Mouse (Mus musculus) 3134 (cell line): Measurements from ENCODE around the gene Vmn1r184.
"Not testable (repeated sequence)": the region's sequence is repeated elsewhere in the genome, so short reads cannot be mapped to it uniquely, and the experiment has no call there.

Experiments used
- DNase-seq: peaks from one replicate; pipeline ENCODE4 v3.0.0-alpha.2; 2011; ENCODE audit warnings: low spot score; ENCODE audit not compliant: insufficient read length; ENCODE audit errors: extremely low read depth

Gene Vmn1r184

DNA sequence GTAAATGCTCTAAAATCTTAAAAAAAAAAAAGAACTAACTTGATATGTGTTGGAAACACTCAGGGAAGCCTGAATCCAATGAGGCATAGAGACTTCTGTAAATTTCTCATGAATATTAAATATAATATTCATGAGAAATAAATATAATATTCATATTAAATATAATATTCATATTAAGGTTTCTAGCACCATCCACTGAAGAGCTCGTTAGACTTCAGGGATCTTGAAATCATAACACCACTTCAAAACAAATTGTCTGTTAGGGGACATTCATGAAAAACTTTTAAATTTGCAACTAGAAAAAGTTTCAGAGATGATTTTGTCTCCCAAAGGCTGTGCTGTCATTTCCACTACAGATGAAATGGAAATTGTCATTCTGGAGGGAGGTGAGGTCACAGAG is at the start of gene Vmn1r184:
TSS of gene Vmn1r184 (plus strand) at position 301 of the 400 bp plus-strand sequence.
- not testable (repeated sequence) for DNase-seq

DNA sequence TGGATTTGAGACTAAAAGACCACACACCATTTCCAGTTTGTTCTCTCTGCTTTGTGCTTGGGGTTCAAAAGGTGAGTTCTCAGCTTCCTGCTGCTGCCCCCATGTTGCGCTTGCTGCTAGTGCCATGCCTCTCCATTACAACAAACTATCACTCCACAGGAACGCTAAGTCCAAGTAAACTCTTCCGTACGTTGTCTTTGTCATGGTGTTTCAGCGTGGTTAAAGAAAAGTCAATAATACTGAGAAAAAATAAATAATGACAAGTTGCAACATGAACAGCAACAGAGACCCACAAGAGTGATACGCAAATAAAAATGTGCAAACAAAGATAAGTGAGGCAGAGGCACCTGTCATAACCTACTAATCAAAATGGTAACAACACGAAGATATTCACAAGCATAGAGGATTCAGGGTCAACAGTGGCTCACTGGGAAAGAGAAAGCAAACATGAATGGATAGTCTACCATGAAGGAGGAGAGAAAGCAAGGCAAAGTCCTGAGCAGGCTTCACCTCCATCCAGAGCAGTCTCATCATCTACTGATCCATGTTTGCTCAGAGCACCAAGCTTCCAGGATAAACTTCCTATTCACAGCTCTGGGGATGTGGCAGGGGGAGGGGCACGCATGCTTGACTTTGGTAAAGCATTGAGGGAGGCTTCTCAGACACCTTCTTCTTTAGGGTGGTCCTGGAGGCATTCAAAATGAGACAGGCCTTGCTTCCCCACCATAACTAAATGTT is 43.5 kb downstream of the Vmn1r184 start:
- DNase-seq: not testable (repeated sequence)

DNA sequence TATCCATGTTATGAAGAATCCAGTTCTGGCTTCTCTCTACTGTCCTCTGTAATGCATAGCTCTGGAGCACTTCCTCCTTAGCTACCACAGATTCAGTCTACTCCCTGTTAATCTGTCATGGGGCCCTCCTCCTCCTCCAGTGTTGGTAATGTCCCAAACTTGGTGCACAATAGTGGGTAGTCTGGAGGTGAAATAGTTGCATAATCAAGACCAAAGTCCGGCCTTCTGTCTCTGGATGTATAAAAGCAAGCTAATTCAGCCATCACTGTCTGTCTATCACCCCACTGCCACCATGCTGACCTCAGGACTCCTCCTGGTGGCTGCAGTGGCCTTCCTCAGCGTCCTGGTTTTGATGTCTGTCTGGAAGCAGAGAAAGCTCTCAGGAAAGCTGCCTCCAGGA is 46.8 kb downstream of the Vmn1r184 start, which contains the start of gene Cyp2a4:
TSS of gene Cyp2a4 (plus strand) at position 244 of the 400 bp plus-strand sequence.
- DNase-seq: not testable (repeated sequence)

DNA sequence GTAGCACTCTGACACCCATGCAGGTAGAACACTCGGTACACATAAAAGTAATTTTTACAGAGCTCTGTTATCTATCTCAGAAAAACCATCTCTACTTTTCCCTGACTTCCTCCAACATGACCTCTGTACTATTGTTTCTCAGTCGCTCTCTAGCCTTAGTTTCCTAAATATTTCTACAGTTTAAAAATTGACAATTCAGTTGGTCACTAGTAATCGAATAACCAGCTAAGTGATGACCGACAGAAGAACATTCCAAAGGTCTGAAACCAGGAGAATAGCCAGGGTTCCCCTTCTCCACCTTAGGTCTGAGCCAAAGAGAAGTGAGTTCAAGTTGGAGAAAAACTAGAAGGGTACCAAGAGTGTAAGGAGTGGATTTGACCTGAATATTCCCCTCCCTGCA is 51.7 kb downstream of the Vmn1r184 start:
- not testable (repeated sequence) for DNase-seq

DNA sequence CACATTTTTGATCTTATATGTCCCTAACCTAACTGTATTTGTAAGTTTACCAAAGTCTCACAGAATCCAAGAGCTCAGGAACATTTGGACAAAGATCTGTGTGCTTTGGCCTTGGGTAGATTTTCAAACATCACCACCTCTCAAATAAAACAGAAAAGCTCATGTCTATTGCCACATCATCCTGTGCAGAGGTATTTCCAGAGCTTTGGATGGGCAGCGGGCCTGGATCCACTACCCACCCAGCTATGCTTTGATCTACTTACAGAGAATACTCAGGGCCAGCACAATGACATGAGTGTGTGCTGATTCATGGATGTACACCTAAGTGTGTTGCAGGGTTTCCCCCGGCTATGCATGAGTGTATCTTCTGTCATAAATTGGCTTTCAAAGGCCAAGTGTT is 55.1 kb downstream of the Vmn1r184 start:
- DNase-seq: not testable (repeated sequence)

- DNase-seq: not testable (repeated sequence)
Observed at GRCm38 (mm10) chr7:26315809-26316208, 55.7 kb downstream of the Vmn1r184 start.
